Mouse (Mus musculus) C2C12 (cell line): Measurements from ENCODE around the gene Larp4b. TPM values are rescaled to one million over a fixed set of nuclear protein-coding genes. Genes with fewer than 3 reads are reported as not detected.
"Not testable (repeated sequence)": the region's sequence is repeated elsewhere in the genome, so short reads cannot be mapped to it uniquely, and the experiment has no call there.

ENCODE experiments used
- H3K27me3 ChIP-seq: one replicate; pipeline ENCODE4 v1.6.1; 2011; ENCODE audit not compliant: control insufficient read depth, insufficient read depth, insufficient read length
- H3K36me3 ChIP-seq: one replicate; pipeline ENCODE4 v1.6.1; 2011; ENCODE audit not compliant: control insufficient read depth, insufficient read depth
- H3K4me3 ChIP-seq: one replicate; pipeline ENCODE4 v1.5.1; 2011; ENCODE audit warnings: mild to moderate bottlenecking, control low read depth; ENCODE audit not compliant: poor library complexity, insufficient read depth, severe bottlenecking
- H3K79me2 ChIP-seq: one replicate; pipeline ENCODE4 v1.6.1; 2011; ENCODE audit not compliant: control insufficient read depth, insufficient read depth
- H3K79me3 ChIP-seq: one replicate; pipeline ENCODE4 v1.6.1; 2011; ENCODE audit warnings: low read depth, control low read depth
- H3ac ChIP-seq: one replicate; pipeline ENCODE3; 2011; ENCODE audit warnings: low read depth; ENCODE audit not compliant: control insufficient read depth, insufficient read length
- CEBPB ChIP-seq: IDR thresholded peaks from one replicate; pipeline ENCODE4 v1.6.1; 2011; ENCODE audit warnings: low read depth, mild to moderate bottlenecking, control low read depth, moderate library complexity
- CTCF ChIP-seq: IDR thresholded peaks from one replicate; pipeline ENCODE4 v1.5.1; 2011; ENCODE audit not compliant: control insufficient read depth, insufficient read depth, insufficient read length
- FOSL1 ChIP-seq: IDR thresholded peaks from one replicate; pipeline ENCODE4 v1.8.0; 2011; ENCODE audit warnings: mild to moderate bottlenecking, low read length; ENCODE audit not compliant: poor library complexity, insufficient read depth, severe bottlenecking
- MAX ChIP-seq: IDR thresholded peaks from one replicate; pipeline ENCODE4 v1.6.1; 2011; ENCODE audit warnings: mild to moderate bottlenecking, control low read depth
- MYOD1 ChIP-seq: IDR thresholded peaks from one replicate; pipeline ENCODE4 v1.6.1; 2011; ENCODE audit warnings: low read depth; ENCODE audit not compliant: control insufficient read depth, insufficient read length
- MYOG ChIP-seq: IDR thresholded peaks from one replicate; pipeline ENCODE4 v1.6.1; 2011; ENCODE audit not compliant: control insufficient read depth, insufficient read length; ENCODE audit errors: extremely low read depth
- USF1 ChIP-seq: IDR thresholded peaks from one replicate; pipeline ENCODE4 v1.6.1; 2011; ENCODE audit warnings: low read depth, mild to moderate bottlenecking, control low read depth, moderate library complexity
- long read RNA-seq, 2 experiments: library from polyadenylated mRNA; unstranded; transcript quantifications; one replicate each; pipeline ENCODE4 v2.0.0; 2019 to 2020
- polyA plus RNA-seq: library from polyadenylated mRNA; unstranded; fragments of >200 nt; fragmentation: generic; extraction: Trizol; gene quantifications from one replicate; pipeline ENCODE4 v1.2.1, GENCODE M21; 2012; ENCODE audit warnings: missing spikeins

Gene Larp4b
- 15.2 TPM for polyA plus RNA-seq
- long read RNA-seq, experiment 1, partial matches to known transcripts, result 0 of 13 reads
- long read RNA-seq, experiment 1, other reads (novel, unspliced or antisense), result 13 of 13 reads
- long read RNA-seq, experiment 2, full-length matches to known transcripts, result 28 of 69 reads
- long read RNA-seq, experiment 2, partial matches to known transcripts, result 31 of 69 reads
- long read RNA-seq, experiment 2, other reads (novel, unspliced or antisense), result 10 of 69 reads

- Histone ChIP-seq H3ac (peak within 1 kb of the TSS; percentile 95), H3K4me3 (peak within 1 kb of the TSS; percentile 91), H3K36me3 (no peaks in the 10 kb centered on the region), H3K27me3 (no peaks in the 10 kb centered on the region), H3K79me3 (peaks cover 45% of the 10 kb centered on the region), H3K79me2 (peaks cover 47% of the 10 kb centered on the region)
- no peak for TF ChIP-seq FOSL1
- no peak for TF ChIP-seq USF1
- no peak for TF ChIP-seq MAX
- no peak for TF ChIP-seq CTCF
- no peak for TF ChIP-seq MYOG
- TF ChIP-seq CEBPB, result no peak
- no peak for TF ChIP-seq MYOD1
Observed at GRCm38 (mm10) chr13:9093316-9094155, at the start of gene Larp4b. Gene Larp4b (plus strand): TSS chr13:9093881.

DNA sequence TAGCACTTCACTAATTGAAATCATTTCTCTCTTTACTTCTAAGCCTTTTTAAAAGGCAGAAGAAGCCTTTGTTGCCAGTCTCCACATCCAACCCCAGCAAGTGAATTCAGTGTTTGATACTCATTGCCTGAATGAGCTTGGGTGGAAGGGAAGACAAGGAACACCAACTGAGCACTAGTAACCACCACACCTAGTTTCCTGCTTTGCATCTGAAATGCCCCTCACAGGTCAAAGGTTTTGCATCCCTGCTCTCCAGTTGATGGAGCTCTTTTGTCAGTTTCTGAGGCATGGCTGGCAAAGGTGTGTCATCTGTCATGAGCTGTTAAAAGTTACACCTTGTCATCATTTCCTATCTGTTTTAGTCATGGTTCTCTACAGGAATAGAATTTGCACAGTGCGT lies 49.0 kb upstream of the Larp4b start:
- no peaks in the 10 kb centered on the region for H3K79me3 ChIP-seq
- H3K36me3 ChIP-seq, result no peaks in the 10 kb centered on the region
- H3K4me3 ChIP-seq, result no peak overlapping the region
- TF ChIP-seq CTCF, result no peak
- TF ChIP-seq MYOD1, result no peak
- no peak for TF ChIP-seq CEBPB
- no peak for TF ChIP-seq USF1
- TF ChIP-seq MYOG, result no peak
- no peak for TF ChIP-seq FOSL1
- no peak for TF ChIP-seq MAX
- H3K27me3 ChIP-seq, result no peaks in the 10 kb centered on the region
- no peak overlapping the region for H3ac ChIP-seq
- H3K79me2 ChIP-seq, result no peaks in the 10 kb centered on the region

GRCm38 (mm10) chr13:9052049-9052691 lies 41.5 kb upstream of the Larp4b start:
- H3K27me3 ChIP-seq, H3K4me3 ChIP-seq, H3K36me3 ChIP-seq, H3K79me2 ChIP-seq, H3K79me3 ChIP-seq, H3ac ChIP-seq: not testable (repeated sequence)

- no peaks in the 10 kb centered on the region for H3K36me3 ChIP-seq
- H3ac ChIP-seq, result no peak overlapping the region
- H3K4me3 ChIP-seq, result no peak overlapping the region
- H3K79me2 ChIP-seq, result no peaks in the 10 kb centered on the region
- H3K79me3 ChIP-seq, result no peaks in the 10 kb centered on the region
- no peaks in the 10 kb centered on the region for H3K27me3 ChIP-seq
- TF ChIP-seq CTCF (no peak), FOSL1 (no peak), MAX (no peak), USF1 (no peak), CEBPB (no peak), MYOG (no peak), MYOD1 (no peak)
Observed at GRCm38 (mm10) chr13:9057277-9057676, 36.4 kb upstream of the Larp4b start.

DNA sequence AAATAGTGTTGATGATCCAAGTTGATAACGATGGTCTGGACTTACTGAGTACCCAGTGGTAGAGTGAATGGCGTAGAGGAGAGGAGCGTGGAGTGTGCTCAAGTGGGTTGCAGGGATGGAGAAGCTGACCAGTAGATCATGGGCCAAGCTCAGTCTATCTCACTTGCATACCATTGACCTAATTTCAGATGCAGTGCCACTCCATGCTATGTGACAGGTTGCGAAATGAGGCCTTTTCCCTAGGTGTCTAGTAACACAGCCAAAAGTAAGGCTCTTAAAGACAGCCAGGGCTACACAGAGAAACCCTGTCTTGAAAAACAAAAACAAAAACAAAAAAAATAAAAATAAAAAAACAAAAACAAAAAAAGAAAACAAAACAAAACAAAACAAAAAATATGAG lies 35.0 kb upstream of the Larp4b start:
- TF ChIP-seq USF1 (no peak), CEBPB (peak; percentile 24)
- Histone ChIP-seq H3K27me3 (no peaks in the 10 kb centered on the region), H3ac (no peak overlapping the region), H3K36me3 (no peaks in the 10 kb centered on the region), H3K79me3 (no peaks in the 10 kb centered on the region), H3K4me3 (no peak overlapping the region), H3K79me2 (no peaks in the 10 kb centered on the region)
